Mouse (Mus musculus) layer of hippocampus, postnatal 25 days (tissue): ENCODE data around the gene Zfp869. TPM values are rescaled to one million over a fixed set of nuclear protein-coding genes. Genes with fewer than 3 reads are reported as not detected.
"Not testable (repeated sequence)": the region's sequence is repeated elsewhere in the genome, so short reads cannot be mapped to it uniquely, and the experiment has no call there.

ENCODE experiments used
- DNase-seq, 2 experiments: peaks; one replicate each; pipeline ENCODE4 v3.0.0; 2022; ENCODE audit warnings: mixed read lengths in 2 of 2, low spot score in 1 of 2; ENCODE audit errors: extremely low spot score in 1 of 2
- total RNA-seq, 2 experiments: library from RNA; stranded (reverse); gene quantifications; 2 replicates each; pipeline ENCODE4 v1.2.3; 2021

Gene Zfp869
- total RNA-seq, result 10 to 100 TPM; 19.1 to 19.7 TPM

- DNase-seq, result not testable (repeated sequence)
These were observed at the start of gene Zfp869 for GRCm38 (mm10) chr8:69710624-69711023. TSS of gene Zfp869 (minus strand) at chr8:69710724.

DNA sequence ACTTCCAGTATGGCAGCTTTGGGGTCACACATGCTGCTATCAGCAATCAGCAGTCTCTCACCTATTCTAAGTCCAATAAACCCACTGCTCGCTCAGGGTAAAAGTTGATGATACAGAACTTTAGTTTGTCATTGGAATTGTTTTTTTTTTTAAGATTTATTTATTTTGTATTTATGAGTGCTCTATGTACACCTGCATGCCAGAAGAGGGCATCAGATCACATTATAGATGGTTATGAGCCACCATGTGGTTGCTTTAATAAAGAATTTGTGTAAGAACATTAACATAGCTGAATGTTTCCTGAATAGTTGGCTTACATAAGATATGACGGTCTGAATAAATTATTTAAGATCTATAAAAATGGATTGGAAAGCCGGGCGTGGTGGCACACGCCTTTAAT is 47.8 kb upstream of the Zfp869 start:
- DNase-seq, result no peak

DNA sequence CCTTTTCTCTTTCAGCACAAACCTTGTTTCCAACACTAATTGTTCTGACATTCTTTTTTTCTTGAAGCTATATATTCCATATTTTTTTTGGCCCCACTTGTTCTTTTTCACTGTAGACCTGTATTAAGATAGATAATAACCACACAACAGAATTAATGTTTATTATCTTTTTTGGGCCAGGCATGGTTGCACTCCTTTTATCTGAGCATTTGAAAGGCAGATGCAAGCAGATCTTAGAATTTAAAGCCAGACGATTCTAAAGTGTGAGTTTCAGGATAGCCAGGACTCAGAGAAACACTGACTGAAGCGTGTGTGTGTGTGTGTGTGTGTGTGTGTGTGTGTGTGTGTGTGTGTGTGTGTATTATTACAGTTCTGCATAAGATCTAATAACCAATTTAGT is 41.9 kb upstream of the Zfp869 start:
- no peak for DNase-seq

- peak; percentile 89 to 95 for DNase-seq
These were observed 39.3 kb upstream of the Zfp869 start, which contains the start of gene Zfp963 for GRCm38 (mm10) chr8:69749544-69750454. TSS of gene Zfp963 (minus strand) at chr8:69749970.

DNA sequence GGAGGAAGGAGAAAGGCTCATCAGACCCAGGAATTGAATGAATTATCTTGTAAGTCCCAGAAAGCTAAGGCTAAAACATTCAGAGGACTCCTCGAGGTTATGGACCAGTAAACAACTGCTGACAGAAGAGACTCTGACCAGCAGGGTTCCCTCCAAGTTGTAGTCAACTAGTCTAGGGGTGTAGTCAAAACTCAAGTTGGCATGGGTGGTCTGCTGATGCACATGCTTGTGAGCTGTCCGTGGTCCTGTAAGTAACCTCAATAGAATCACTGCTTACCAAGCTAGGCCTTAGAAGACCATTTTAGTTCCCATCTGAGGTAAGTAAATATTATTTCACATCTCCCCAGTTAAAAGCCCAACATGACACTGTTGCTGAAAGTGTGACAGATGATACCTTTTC is 30.7 kb upstream of the Zfp869 start:
- DNase-seq, result no peak

GRCm38 (mm10) chr8:69740763-69741162 is 30.2 kb upstream of the Zfp869 start:
- no peak for DNase-seq

DNA sequence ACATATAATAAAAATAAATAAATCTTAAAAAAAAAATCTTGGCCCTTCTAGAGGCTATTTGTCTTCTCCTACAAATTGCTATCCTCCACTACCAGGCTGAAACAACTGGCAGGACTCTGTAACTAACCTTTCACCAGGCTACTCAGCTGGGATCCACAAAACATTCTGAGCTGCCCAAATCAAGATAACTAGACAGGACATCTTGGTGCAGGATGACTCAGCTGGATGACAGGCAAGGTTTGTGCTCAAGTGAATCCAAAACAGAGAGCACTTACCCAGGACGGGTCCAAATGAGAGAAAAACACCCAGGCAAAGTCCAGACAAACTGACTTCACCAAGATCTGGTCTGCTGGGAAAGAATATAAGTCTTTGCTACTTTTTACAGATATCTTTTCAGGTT is 25.0 kb upstream of the Zfp869 start:
- no peak for DNase-seq

DNA sequence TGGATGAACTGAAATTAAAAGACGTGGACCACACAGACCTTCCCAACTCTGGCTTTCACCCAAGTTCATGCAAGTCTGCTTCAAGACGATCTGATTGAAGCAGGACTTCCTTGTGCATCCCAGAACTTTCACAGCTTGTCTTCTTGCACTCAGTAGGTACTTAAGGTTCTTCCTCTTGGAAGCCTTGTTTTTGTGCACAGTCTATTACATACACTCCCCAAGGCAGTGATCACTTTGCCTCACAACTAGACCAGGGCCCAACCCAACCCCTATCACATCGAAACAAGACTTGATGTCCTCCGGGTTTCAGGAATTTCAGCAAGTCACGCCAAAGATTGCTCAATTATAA is 6.7 kb upstream of the Zfp869 start:
- DNase-seq, result peak in 1 of 2 experiments; percentile 12

DNA sequence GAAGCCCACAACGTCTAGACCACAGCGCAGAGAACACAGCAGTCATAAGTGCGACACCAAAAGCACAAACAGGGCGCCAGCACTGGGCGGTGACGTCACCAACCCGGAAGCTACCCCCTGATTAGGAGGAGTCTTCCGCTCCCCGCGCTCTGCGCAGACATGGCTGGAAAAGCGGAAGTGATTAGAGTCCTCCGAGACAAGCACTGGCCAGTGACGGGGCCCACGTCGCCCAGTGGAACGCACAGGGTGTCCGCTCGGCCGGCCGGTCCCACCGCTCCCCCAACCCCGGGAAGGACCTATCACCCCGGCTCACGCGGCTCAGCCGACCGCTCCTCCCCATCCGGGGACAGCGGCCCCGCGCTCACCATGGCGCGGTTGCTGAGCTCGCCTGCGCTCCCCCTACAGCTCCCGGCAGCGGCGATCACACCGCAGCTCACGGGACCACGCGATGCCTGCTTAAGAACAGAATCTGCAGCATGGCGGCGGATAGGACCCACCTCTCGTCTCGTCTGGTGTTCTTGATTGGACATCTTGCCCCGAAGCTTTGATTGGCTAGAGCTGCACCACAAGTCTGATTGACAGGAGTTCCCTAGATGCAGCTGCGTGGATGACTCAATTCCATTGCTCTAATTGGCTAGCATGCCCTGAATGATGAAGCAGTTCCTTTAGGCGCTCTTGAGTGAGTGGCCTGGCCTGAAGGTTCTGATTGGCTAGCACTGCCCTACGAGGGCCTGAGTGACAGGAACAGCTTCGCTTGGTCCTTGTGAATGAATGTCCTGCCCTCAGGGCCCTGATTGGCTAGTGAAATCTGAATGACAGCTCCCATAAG is 6.1 kb upstream of the Zfp869 start:
- DNase-seq, result peak; percentile 81 to 83

GRCm38 (mm10) chr8:69715366-69715765 is 4.8 kb upstream of the Zfp869 start:
- DNase-seq, result no peak

DNA sequence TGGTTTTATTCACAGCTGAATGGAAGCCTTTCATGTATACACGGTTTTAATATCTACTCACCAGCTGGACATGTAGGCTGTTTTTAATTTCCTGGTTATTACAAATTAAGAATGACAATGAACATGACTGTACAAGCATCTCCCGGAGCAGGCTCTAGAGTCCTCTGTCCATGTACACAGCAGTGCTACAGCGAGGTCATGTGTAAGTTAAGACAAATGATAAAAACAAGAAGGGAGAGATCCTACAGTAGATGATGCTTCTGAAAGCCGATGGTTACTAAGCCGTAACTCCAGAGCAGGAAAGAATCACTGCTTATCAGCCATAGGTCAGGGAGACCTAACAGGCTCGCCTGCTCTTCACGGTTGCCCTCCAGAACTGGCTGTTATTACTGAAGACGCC is 3.0 kb upstream of the Zfp869 start:
- DNase-seq, result no peak

DNA sequence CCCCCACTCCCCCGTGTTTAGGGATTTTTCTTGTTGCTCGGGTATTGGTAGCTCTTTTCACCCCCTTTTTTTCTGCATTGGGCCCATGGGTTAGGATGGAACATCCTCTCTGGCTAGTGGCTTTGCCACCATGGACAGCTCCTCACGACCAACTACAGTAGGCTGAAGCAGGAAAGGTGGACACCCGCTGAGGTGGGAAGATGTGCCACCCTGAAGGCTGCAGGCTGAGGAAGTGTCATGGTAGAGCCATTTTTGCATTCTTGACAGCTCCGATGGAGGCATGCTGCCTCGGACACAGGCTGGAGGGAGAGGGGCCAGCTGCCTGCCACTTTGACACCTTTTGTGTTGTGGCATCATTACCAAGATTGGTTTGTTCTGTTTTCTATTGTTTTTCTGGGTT is 8.7 kb downstream of the Zfp869 start:
- no peak for DNase-seq

DNA sequence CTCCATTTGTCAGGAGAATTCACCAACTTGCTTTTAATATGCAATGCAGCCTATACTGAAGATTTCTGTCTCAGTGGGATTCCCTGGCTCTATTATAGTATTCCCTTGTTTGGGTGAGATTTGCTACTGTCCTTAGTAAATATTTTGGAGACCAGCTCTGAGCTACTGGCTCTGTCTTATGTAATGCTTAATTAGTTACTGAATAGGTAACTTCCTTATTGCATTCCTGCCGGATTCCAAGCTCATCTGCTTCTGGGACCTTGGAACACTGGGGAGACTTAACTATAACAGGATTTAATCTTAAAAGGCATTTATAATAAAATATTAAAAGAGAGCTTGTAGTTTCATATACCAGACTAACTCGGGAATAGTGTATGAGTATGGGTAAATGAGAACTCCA is 45.5 kb downstream of the Zfp869 start:
- not testable (repeated sequence) for DNase-seq

- no peak for DNase-seq
These were observed 49.2 kb downstream of the Zfp869 start for GRCm38 (mm10) chr8:69661294-69661693.

Other genes starting within 250 kb of the Zfp869 start
- gene Gm7697, start 187.7 kb downstream of the Zfp869 start, total RNA-seq, result not detected
- gene Zfp868, start 85.2 kb downstream of the Zfp869 start, total RNA-seq, result 10 to 100 TPM; 16.6 to 17.1 TPM
- gene Zfp964, start 56.2 kb downstream of the Zfp869 start, total RNA-seq, result 1 to 10 TPM; 4.3 to 5.5 TPM
- gene Zfp963, start 39.2 kb upstream of the Zfp869 start, total RNA-seq, result 1 to 10 TPM; 4.2 to 4.5 TPM
- gene Gm20422, start 64.2 kb upstream of the Zfp869 start, total RNA-seq, result 1 to 10 TPM; 1.8 to 2.6 TPM
- 10 to 100 TPM; 39.9 to 44.5 TPM for gene Atp13a1, start 80.4 kb upstream of the Zfp869 start, total RNA-seq
- 10 to 100 TPM; 26.1 to 28.8 TPM for gene Zfp866, start 80.5 kb upstream of the Zfp869 start, total RNA-seq
- 10 to 100 TPM; 10.9 to 15.2 TPM for gene Gmip, start 98.0 kb upstream of the Zfp869 start, total RNA-seq
- gene Lpar2, start 111.7 kb upstream of the Zfp869 start, total RNA-seq, result under 1 TPM; 0.35 to 0.37 TPM
- 10 to 100 TPM; 13.3 to 13.6 TPM for gene Pbx4, start 121.8 kb upstream of the Zfp869 start, total RNA-seq
- gene Cilp2, start 177.0 kb upstream of the Zfp869 start, total RNA-seq, result 1 to 10 TPM in 1 of 2 experiments, under 1 TPM in 1; 0.89 to 1.3 TPM
- under 1 TPM; 0.27 to 0.28 TPM for gene Tssk6, start 191.5 kb upstream of the Zfp869 start, total RNA-seq
- 100 to 1,000 TPM; 159 to 174 TPM for gene Ndufa13, start 191.8 kb upstream of the Zfp869 start, total RNA-seq
- 10 to 100 TPM; 29.0 to 37.5 TPM for gene Yjefn3, start 192.0 kb upstream of the Zfp869 start, total RNA-seq